8 mouse cellular contexts compared by ENCODE assay signal in genomic region chr4:140647711-140648421, GRCm38 (mm10). TPM values are rescaled to one million over a fixed set of nuclear protein-coding genes. Genes with fewer than 3 reads are reported as not detected.
DNase-seq lines count a peak whose midpoint lies in the region; ATAC-seq and TF ChIP-seq lines count a peak whose summit lies in the region.

No protein-coding gene starts in this region.

- H3K4me1 ChIP-seq in ES-E14 (ENCODE audit: control insufficient read depth in 2 of 2, insufficient read depth in 2 of 2, low read length in 2 of 2, poor library complexity in 1 of 2): peaks cover 3 to 13% of the 10 kb centered on the region in 2 experiments; a peak in 2 of 4 replicates
- peaks cover 50% of the 10 kb centered on the region for H3K4me1 ChIP-seq in embryonic facial prominence, embryonic 10.5 days
- peaks cover 10% of the 10 kb centered on the region for H3K4me1 ChIP-seq in hindbrain, embryonic 11.5 days (replicated peaks; ENCODE audit: control insufficient read depth, insufficient read depth, low read length)

- H3K36me3 ChIP-seq in ES-E14 (ENCODE audit: control insufficient read depth, insufficient read depth, low read length, poor library complexity, severe bottlenecking): no peaks in the 10 kb centered on the region
- H3K36me3 ChIP-seq in embryonic facial prominence, embryonic 10.5 days (replicated peaks): peaks cover 32% of the 10 kb centered on the region
- no peaks in the 10 kb centered on the region for H3K36me3 ChIP-seq in hindbrain, embryonic 11.5 days (ENCODE audit: control insufficient read depth, insufficient read depth, low read length)

- 7% methylated on average over 12 of the region's 12 CpGs for WGBS in embryonic facial prominence, embryonic 10.5 days
- WGBS in hindbrain, embryonic 11.5 days: 5% methylated on average over 12 of the region's 12 CpGs

- in situ Hi-C loops in ES-E14 (cut with MboI; ENCODE audit: low sequenced_read_pairs in 2 of 2, unreplicated experiment in 2 of 2): no loop called here

- peak; percentile 56 for DNase-seq in adrenal gland, postnatal 14 days
- DNase-seq in adrenal gland, adult 8-10 months: no peak
- DNase-seq in ES-E14 (ENCODE audit: low read depth, low spot score): no peak
- DNase-seq in embryonic facial prominence, embryonic 10.5 days (ENCODE audit: low spot score): peak; percentile 67
- peak; percentile 73 for DNase-seq in hindbrain, embryonic 11.5 days (ENCODE audit: low spot score)
- DNase-seq in lung, postnatal 36 days: peak; percentile 42
- no peak for DNase-seq in ovary, postnatal 10 days (ENCODE audit: low spot score)
- no peak for DNase-seq in spleen, adult 12 weeks (ENCODE audit: low spot score)

- ATAC-seq in hindbrain, embryonic 11.5 days (ENCODE audit: low FRiP score): peak; percentile 63

- H3K4me3 ChIP-seq in ES-E14 (ENCODE audit: insufficient read depth in 1 of 2, low read depth in 1 of 2, low read length in 2 of 2, poor library complexity in 1 of 2, severe bottlenecking in 1 of 2): peak overlapping the region; percentile 75 to 80
- H3K4me3 ChIP-seq in embryonic facial prominence, embryonic 10.5 days: peak overlapping the region; percentile 86
- peak overlapping the region; percentile 70 for H3K4me3 ChIP-seq in hindbrain, embryonic 11.5 days (ENCODE audit: low read depth, low read length)

- no peak overlapping the region for H3K27ac ChIP-seq in ES-E14 (ENCODE audit: insufficient read depth, low read depth, low read length, poor library complexity, severe bottlenecking)
- H3K27ac ChIP-seq in embryonic facial prominence, embryonic 10.5 days (replicated peaks): peak overlapping the region; percentile 99
- H3K27ac ChIP-seq in hindbrain, embryonic 11.5 days (ENCODE audit: low read depth, low read length): peak overlapping the region; percentile 93

- peak overlapping the region; percentile 71 for H3K9ac ChIP-seq in ES-E14 (ENCODE audit: insufficient read depth, low read depth, low read length, poor library complexity, severe bottlenecking)
- peak overlapping the region; percentile 98 for H3K9ac ChIP-seq in hindbrain, embryonic 11.5 days (ENCODE audit: low read depth, low read length)

- H3K4me2 ChIP-seq in hindbrain, embryonic 11.5 days (replicated peaks; ENCODE audit: low read depth, low read length): peak overlapping the region; percentile 56

- H3K27me3 ChIP-seq in embryonic facial prominence, embryonic 10.5 days (replicated peaks; ENCODE audit: low read depth, poor library complexity, severe bottlenecking): no peaks in the 10 kb centered on the region
- H3K27me3 ChIP-seq in hindbrain, embryonic 11.5 days (ENCODE audit: control insufficient read depth, insufficient read depth, low read length): no peaks in the 10 kb centered on the region

- H3K9me3 ChIP-seq in ES-E14 (ENCODE audit: control insufficient read depth, insufficient read depth, low read depth, low read length): no peaks in the 10 kb centered on the region
- H3K9me3 ChIP-seq in embryonic facial prominence, embryonic 10.5 days: peaks cover 5% of the 10 kb centered on the region; the same call in 1 of the 2 replicates
- H3K9me3 ChIP-seq in hindbrain, embryonic 11.5 days (ENCODE audit: control insufficient read depth, low read length): no peaks in the 10 kb centered on the region

TF ChIP-seq in ES-E14, 5 proteins besides CTCF, POLR2A, EP300 and RAD21:
- TF ChIP-seq CHD2 (IDR thresholded peaks at IDR 0.05; ENCODE audit: low read depth, low read length) (no peak), ZC3H11A (IDR thresholded peaks at IDR 0.05; ENCODE audit: borderline replicate concordance, low read depth, low read length) (no peak), MAFK (IDR thresholded peaks at IDR 0.05; ENCODE audit: insufficient read depth, low read depth, low read length) (no peak), ZNF384 (IDR thresholded peaks at IDR 0.05; ENCODE audit: low read depth, low read length) (no peak), HCFC1 (IDR thresholded peaks at IDR 0.05; ENCODE audit: borderline replicate concordance, insufficient read depth, low read length) (no peak)

RNA-seq across cellular contexts. Expression of gene Arhgef10l, which starts 17.9 kb away (rescaled TPM):
- 13.1 and 15.3 TPM in 2 replicates for total RNA-seq in adrenal gland, postnatal 14 days (2021)
- 10 to 100 TPM; 13.3 to 46.3 (median 28.5) TPM for total RNA-seq in adrenal gland, adult 8-10 months (2022)
- 14.8 and 20.0 TPM in 2 replicates for total RNA-seq in ES-E14 (2012; rRNA removed)
- polyA plus RNA-seq in embryonic facial prominence, embryonic 10.5 days (2016; fragmentation: Nextera tagmentation; extraction: Ambion mirVana): 17.9 and 18.2 TPM in 2 replicates
- 13.8 and 14.5 TPM in 2 replicates for polyA plus RNA-seq in hindbrain, embryonic 11.5 days (2014; fragmentation: Nextera tagmentation; extraction: Ambion mirVana)

RNA-seq across cellular contexts. Expression of gene Rcc2, which starts 52.5 kb away (rescaled TPM):
- 71.3 and 74.2 TPM in 2 replicates for total RNA-seq in adrenal gland, postnatal 14 days (2021)
- total RNA-seq in adrenal gland, adult 8-10 months (2022): 10 to 100 TPM; 71.0 to 87.5 (median 77.3) TPM
- total RNA-seq in ES-E14 (2012; rRNA removed): 250 and 322 TPM in 2 replicates
- 54.4 and 59.8 TPM in 2 replicates for polyA plus RNA-seq in embryonic facial prominence, embryonic 10.5 days (2016; fragmentation: Nextera tagmentation; extraction: Ambion mirVana)
- 44.3 and 59.6 TPM in 2 replicates for polyA plus RNA-seq in hindbrain, embryonic 11.5 days (2014; fragmentation: Nextera tagmentation; extraction: Ambion mirVana)

Comparison
In these comparisons a context has a peak if more than half of its experiments do, and no peak if none do; other contexts are left out.
1. DNase-seq: peak in adrenal gland, postnatal 14 days (single experiment), embryonic facial prominence, embryonic 10.5 days (single experiment), hindbrain, embryonic 11.5 days (single experiment) and lung, postnatal 36 days (single experiment); none in adrenal gland, adult 8-10 months (single experiment), ES-E14 (single experiment), ovary, postnatal 10 days (single experiment) and spleen, adult 12 weeks (single experiment).
2. Peak in every context shown above with its lines, with median percentiles within 50 percentile points of each other: H3K4me3 ChIP-seq.